Mouse (Mus musculus): ENCODE data around the gene Frrs1. TPM values are rescaled to one million over a fixed set of nuclear protein-coding genes. Genes with fewer than 3 reads are reported as not detected.
A peak's percentile ranks its signal among the peaks of the same experiment; 100 is the strongest.

Gene Frrs1
- polyA plus RNA-seq, 1 experiment from 2014 or later: 10.2 TPM

GRCm38 (mm10) chr3:116890576-116890975 is 31.3 kb downstream of the Frrs1 start:
- Histone ChIP-seq H3K36me3 (no peaks in the 10 kb centered on the region), H3K4me3 (no peak overlapping the region), H3K4me1 (peaks cover 6% of the 10 kb centered on the region; the same call in 1 of the 2 replicates), H3K9me3 (replicated peaks) (no peaks in the 10 kb centered on the region), H3K27me3 (no peaks in the 10 kb centered on the region), H3K4me2 (replicated peaks) (no peak overlapping the region), H3K27ac (no peak overlapping the region), H3K9ac (no peak overlapping the region)
- WGBS: 96% methylated on average over 4 of the region's 4 CpGs
- ATAC-seq (ENCODE audit: low FRiP score): no peak

DNA sequence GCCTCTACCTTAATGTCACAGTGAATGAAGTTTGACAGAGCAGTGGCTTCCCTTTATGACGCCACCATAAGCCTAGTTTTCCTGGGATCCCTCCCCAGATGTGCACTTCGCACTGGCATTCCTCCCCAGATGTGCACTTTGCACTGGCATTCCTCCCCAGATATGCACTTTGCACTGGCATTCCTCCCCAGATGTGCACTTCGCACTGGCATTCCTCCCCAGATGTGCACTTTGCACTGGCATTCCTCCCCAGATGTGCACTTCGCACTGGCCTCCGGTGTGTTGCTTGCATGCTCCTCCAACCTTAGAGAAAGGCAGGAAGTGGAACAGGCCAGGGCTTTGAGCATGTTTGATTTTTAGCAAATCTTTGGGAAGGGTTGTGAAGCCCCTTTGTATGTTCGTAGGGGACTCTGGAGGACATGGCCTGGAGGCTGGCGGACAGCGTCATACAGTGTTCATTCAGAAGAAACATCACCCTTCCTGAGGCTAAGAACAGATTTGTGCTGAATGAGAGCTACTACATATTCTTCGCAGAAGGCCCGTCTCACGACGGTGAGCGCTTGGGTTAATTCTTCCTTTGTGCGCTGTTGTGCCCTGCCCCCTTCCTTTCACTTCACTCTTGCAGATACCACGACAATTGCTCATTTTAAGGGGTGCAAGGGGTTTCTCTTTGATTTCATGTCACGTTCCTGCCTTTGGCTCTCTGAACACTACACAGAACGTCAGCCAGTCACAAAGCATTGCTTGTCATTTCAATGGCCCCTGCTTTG is 32.4 kb downstream of the Frrs1 start:
- Histone ChIP-seq H3K9ac (no peak overlapping the region), H3K36me3 (no peaks in the 10 kb centered on the region), H3K27ac (no peak overlapping the region), H3K4me1 (peaks cover 6% of the 10 kb centered on the region; the same call in 1 of the 2 replicates), H3K9me3 (replicated peaks) (no peaks in the 10 kb centered on the region), H3K27me3 (no peaks in the 10 kb centered on the region), H3K4me3 (no peak overlapping the region), H3K4me2 (replicated peaks) (peak overlapping the region; percentile 19; the same call in 1 of the 2 replicates)
- ATAC-seq (ENCODE audit: low FRiP score): peak; percentile 63
- 65% methylated on average over 17 of the region's 17 CpGs for WGBS

- Histone ChIP-seq H3K4me2 (replicated peaks) (0 out of 2 replicates have a peak overlapping the region, but pooled peaks have one; percentile 19), H3K4me1 (peaks cover 6% of the 10 kb centered on the region; the same call in 1 of the 2 replicates), H3K27ac (no peak overlapping the region), H3K9me3 (replicated peaks) (no peaks in the 10 kb centered on the region), H3K9ac (no peak overlapping the region), H3K36me3 (no peaks in the 10 kb centered on the region), H3K27me3 (no peaks in the 10 kb centered on the region), H3K4me3 (no peak overlapping the region)
- WGBS: 88% methylated on average over 6 of the region's 6 CpGs
- ATAC-seq (ENCODE audit: low FRiP score): 0 out of 2 replicates have a peak, but pooled peaks have one; percentile 50
Observed at GRCm38 (mm10) chr3:116892206-116892563, 32.9 kb downstream of the Frrs1 start.

DNA sequence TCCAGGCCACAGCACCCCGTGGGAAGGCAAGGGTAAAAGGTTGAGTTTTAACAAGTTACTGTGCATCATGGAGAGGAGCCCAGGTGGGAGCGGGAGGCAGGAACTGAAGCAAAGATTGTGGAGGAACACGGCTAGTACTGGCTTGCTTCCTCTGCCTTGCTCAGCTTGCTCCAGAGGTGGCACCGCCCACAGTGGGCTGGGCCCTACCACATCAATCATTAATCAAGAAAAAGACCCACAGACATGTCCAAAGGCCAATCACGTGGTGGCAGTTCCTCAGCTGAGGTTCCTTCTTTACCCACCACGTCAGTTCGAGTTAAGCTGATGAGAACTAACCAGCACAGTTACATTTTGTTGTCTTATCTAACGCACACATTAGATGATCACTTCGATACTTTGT is 33.6 kb downstream of the Frrs1 start:
- ATAC-seq (ENCODE audit: low FRiP score): no peak
- Histone ChIP-seq H3K9me3 (replicated peaks) (no peaks in the 10 kb centered on the region), H3K36me3 (no peaks in the 10 kb centered on the region), H3K4me3 (no peak overlapping the region), H3K9ac (no peak overlapping the region), H3K27ac (no peak overlapping the region), H3K4me2 (replicated peaks) (no peak overlapping the region), H3K4me1 (peaks cover 6% of the 10 kb centered on the region; the same call in 1 of the 2 replicates), H3K27me3 (no peaks in the 10 kb centered on the region)
- 83% methylated on average over 9 of the region's 9 CpGs for WGBS

DNA sequence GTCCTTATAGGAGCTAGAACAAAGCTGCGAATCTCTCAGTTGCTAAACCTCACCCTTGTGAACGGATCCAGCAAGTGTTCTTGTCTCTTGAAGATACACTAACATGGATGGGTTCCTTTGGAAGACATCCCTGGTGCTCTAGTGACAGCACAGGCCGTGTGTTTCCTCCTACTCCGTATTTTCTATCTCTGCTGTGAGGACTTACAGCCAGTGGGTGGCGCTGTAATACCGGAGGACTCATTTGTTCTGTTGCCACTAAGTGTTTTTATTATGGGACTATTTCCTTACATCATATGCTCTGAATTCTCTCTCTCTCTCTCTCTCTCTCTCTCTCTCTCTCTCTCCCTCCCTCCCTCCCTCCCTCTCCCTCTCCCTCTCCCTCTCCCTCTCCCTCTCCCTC is 44.9 kb downstream of the Frrs1 start:
- no peaks in the 10 kb centered on the region for H3K9me3 ChIP-seq (replicated peaks)
- no peaks in the 10 kb centered on the region for H3K27me3 ChIP-seq
- H3K27ac ChIP-seq: no peak overlapping the region
- 0 out of 2 replicates have a peak, but pooled peaks have one; percentile 39 for ATAC-seq (ENCODE audit: low FRiP score)
- H3K9ac ChIP-seq: 0 out of 2 replicates have a peak overlapping the region, but pooled peaks have one; percentile 27
- WGBS: 22% methylated on average over 6 of the region's 6 CpGs
- H3K4me1 ChIP-seq: no peaks in the 10 kb centered on the region
- H3K36me3 ChIP-seq: no peaks in the 10 kb centered on the region
- H3K4me3 ChIP-seq: no peak overlapping the region
- H3K4me2 ChIP-seq (replicated peaks): no peak overlapping the region

DNA sequence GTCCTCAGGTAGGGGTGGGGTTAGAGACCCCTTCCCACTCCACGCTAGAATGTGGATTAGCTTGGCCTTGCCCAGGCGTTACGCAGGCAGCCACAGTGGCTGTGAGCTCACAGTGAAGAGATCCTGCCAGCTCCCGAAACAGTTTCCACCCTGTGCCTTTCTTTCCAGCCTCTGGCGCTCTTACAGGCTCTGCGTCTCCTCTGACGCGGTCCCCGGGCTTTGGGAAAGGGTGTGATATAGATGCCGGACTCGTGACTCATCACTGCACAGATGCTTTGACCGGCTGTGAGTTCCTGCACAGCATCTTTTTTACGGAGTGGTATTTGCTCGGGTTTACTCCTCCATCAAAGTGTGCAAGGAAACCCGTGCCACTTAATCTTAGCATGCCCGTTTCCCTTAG is 46.6 kb downstream of the Frrs1 start:
- ATAC-seq (ENCODE audit: low FRiP score): no peak

GRCm38 (mm10) chr3:116906596-116906995 is 47.3 kb downstream of the Frrs1 start:
- Histone ChIP-seq H3K4me2 (replicated peaks) (no peak overlapping the region), H3K9me3 (replicated peaks) (no peaks in the 10 kb centered on the region), H3K9ac (no peak overlapping the region), H3K36me3 (no peaks in the 10 kb centered on the region), H3K27me3 (no peaks in the 10 kb centered on the region), H3K27ac (no peak overlapping the region), H3K4me3 (no peak overlapping the region), H3K4me1 (no peaks in the 10 kb centered on the region)
- 67% methylated on average over 9 of the region's 9 CpGs for WGBS
- no peak for ATAC-seq (ENCODE audit: low FRiP score)

More for the DNA sequence above, 46.6 kb downstream of the Frrs1 start:
- Histone ChIP-seq H3K27ac (no peak overlapping the region), H3K9ac (no peak overlapping the region), H3K27me3 (no peaks in the 10 kb centered on the region), H3K9me3 (replicated peaks) (no peaks in the 10 kb centered on the region), H3K4me2 (replicated peaks) (no peak overlapping the region), H3K4me1 (no peaks in the 10 kb centered on the region), H3K4me3 (no peak overlapping the region), H3K36me3 (no peaks in the 10 kb centered on the region)
- 89% methylated on average over 16 of the region's 16 CpGs for WGBS

DNA sequence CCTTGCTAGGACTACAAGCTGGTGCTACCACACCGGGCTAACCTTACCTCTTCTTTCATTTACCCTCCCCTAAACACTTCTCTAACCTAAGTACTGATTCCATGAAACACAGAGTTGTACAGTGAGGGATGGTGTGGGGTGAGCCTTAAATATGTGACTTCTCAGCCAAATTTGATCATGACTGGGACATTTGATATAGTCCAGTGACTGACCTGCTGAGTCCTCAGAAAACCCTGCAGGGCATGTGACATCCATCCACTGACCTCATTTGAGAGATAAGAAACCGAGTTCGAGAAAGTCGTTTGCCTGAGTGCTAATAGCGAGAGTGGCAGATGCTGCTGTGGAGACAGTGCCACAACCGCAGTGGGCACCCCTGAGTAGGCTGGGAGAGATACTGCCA is 55.1 kb downstream of the Frrs1 start:
- no peak overlapping the region for H3K27ac ChIP-seq
- no peaks in the 10 kb centered on the region for H3K36me3 ChIP-seq
- no peaks in the 10 kb centered on the region for H3K27me3 ChIP-seq
- H3K4me2 ChIP-seq (replicated peaks): no peak overlapping the region
- no peaks in the 10 kb centered on the region for H3K4me1 ChIP-seq
- WGBS: 92% methylated on average over 6 of the region's 6 CpGs
- H3K9ac ChIP-seq: no peak overlapping the region
- no peak for ATAC-seq (ENCODE audit: low FRiP score)
- no peak overlapping the region for H3K4me3 ChIP-seq
- H3K9me3 ChIP-seq (replicated peaks): no peaks in the 10 kb centered on the region

- no peak overlapping the region for H3K4me3 ChIP-seq
- H3K27me3 ChIP-seq: no peaks in the 10 kb centered on the region
- no peak overlapping the region for H3K27ac ChIP-seq
- no peaks in the 10 kb centered on the region for H3K36me3 ChIP-seq
- WGBS: 87% methylated on average over 3 of the region's 3 CpGs
- no peak overlapping the region for H3K9ac ChIP-seq
- no peak for ATAC-seq (ENCODE audit: low FRiP score)
- no peaks in the 10 kb centered on the region for H3K9me3 ChIP-seq (replicated peaks)
- H3K4me1 ChIP-seq: no peaks in the 10 kb centered on the region
- H3K4me2 ChIP-seq (replicated peaks): no peak overlapping the region
Observed at GRCm38 (mm10) chr3:116914931-116915330, 55.7 kb downstream of the Frrs1 start.

- H3K4me3 ChIP-seq: no peak overlapping the region
- H3K27me3 ChIP-seq: no peaks in the 10 kb centered on the region
- H3K27ac ChIP-seq: no peak overlapping the region
- no peaks in the 10 kb centered on the region for H3K9me3 ChIP-seq (replicated peaks)
- 94% methylated on average over 4 of the region's 4 CpGs for WGBS
- ATAC-seq (ENCODE audit: low FRiP score): no peak
- no peak overlapping the region for H3K9ac ChIP-seq
- H3K4me2 ChIP-seq (replicated peaks): no peak overlapping the region
- H3K4me1 ChIP-seq: no peaks in the 10 kb centered on the region
- no peaks in the 10 kb centered on the region for H3K36me3 ChIP-seq
Observed at GRCm38 (mm10) chr3:116917016-116917415, 57.8 kb downstream of the Frrs1 start.

DNA sequence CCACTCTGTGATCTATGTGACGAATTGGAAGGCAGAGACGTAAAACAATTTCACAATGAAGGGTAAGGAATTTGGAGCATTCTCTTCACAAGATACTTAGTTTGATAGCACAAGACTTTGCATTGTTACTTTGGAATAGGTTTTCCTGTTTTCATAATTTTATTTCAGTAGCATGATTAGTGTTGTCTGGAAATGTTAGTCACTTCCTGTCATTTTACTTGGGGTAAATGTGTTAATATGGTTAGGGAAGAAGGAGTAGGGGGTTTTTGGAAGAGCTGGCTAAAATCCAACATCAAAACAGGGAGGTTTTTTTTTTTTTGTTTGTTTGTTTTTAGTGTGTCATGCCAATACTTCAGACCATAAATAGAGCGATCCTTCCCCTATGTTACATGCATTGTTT is 62.3 kb downstream of the Frrs1 start:
- H3K27me3 ChIP-seq: no peaks in the 10 kb centered on the region
- WGBS: 83% methylated on average over 3 of the region's 3 CpGs
- no peak overlapping the region for H3K27ac ChIP-seq
- no peak overlapping the region for H3K9ac ChIP-seq
- H3K4me2 ChIP-seq (replicated peaks): no peak overlapping the region
- no peaks in the 10 kb centered on the region for H3K9me3 ChIP-seq (replicated peaks)
- ATAC-seq (ENCODE audit: low FRiP score): no peak
- no peak overlapping the region for H3K4me3 ChIP-seq
- no peaks in the 10 kb centered on the region for H3K4me1 ChIP-seq
- no peaks in the 10 kb centered on the region for H3K36me3 ChIP-seq

GRCm38 (mm10) chr3:116923042-116923441 is 63.8 kb downstream of the Frrs1 start:
- H3K4me2 ChIP-seq (replicated peaks): no peak overlapping the region
- no peaks in the 10 kb centered on the region for H3K27me3 ChIP-seq
- H3K36me3 ChIP-seq: no peaks in the 10 kb centered on the region
- no peaks in the 10 kb centered on the region for H3K9me3 ChIP-seq (replicated peaks)
- H3K9ac ChIP-seq: no peak overlapping the region
- H3K4me1 ChIP-seq: no peaks in the 10 kb centered on the region
- no peak overlapping the region for H3K4me3 ChIP-seq
- ATAC-seq (ENCODE audit: low FRiP score): no peak
- WGBS: 86% methylated on average over 12 of the region's 12 CpGs
- H3K27ac ChIP-seq: no peak overlapping the region

- H3K36me3 ChIP-seq: no peaks in the 10 kb centered on the region
- no peak overlapping the region for H3K27ac ChIP-seq
- H3K9me3 ChIP-seq (replicated peaks): no peaks in the 10 kb centered on the region
- H3K4me2 ChIP-seq (replicated peaks): no peak overlapping the region
- ATAC-seq (ENCODE audit: low FRiP score): peak; percentile 40; the same call in 1 of the 2 replicates
- no peak overlapping the region for H3K4me3 ChIP-seq
- H3K9ac ChIP-seq: no peak overlapping the region
- no peaks in the 10 kb centered on the region for H3K4me1 ChIP-seq
- no peaks in the 10 kb centered on the region for H3K27me3 ChIP-seq
- 81% methylated on average over 4 of the region's 4 CpGs for WGBS
Observed at GRCm38 (mm10) chr3:116928994-116929393, 69.7 kb downstream of the Frrs1 start.

Data from hindbrain, embryonic 12.5 days (tissue).